Mouse (Mus musculus): ENCODE results near the gene Fes.

DNA sequence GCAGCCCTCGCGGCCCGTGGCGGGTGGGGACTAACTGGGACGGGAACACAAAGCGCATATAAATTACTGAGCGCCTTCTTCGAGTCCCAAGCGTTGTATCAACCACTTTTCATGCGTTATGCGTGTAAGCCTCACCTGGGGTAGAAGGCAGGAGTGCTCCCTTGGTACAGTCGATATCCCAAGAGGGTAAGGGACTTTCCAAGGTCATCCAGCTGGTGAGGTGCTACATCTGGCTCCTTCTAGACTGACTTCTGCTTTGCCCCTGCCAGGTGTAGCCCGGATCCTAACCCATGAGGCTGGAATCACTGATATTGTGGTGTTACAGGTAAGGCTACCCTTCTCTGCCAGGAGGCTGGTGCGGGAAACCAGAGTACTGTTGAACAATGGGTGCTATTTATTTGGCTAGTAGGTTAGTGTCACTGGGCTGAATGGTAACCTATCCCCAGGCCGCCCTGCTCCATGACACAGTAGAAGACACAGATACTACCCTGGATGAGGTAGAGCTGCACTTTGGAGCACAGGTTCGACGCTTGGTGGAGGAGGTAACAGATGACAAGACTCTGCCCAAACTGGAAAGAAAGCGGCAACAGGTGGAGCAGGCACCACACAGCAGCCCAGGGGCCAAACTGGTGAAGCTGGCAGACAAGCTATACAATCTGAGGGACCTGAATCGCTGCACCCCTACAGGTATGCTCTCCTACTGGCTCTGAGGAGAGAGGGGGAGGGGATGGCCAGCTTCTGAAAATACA is 44.3 kb downstream of the Fes start:
- TF ChIP-seq EP300 (IDR thresholded peaks at IDR 0.05) (no peak), CTCF (IDR thresholded peaks at IDR 0.05) (no peak)
